Mouse (Mus musculus): ENCODE data around the gene Ralgds. TPM values are rescaled to one million over a fixed set of nuclear protein-coding genes. Genes with fewer than 3 reads are reported as not detected.
A peak's percentile ranks its signal among the peaks of the same experiment; 100 is the strongest.

Ralgds gene
- polyA plus RNA-seq, 1 experiment from 2014 or later, result 83.5 TPM

DNA sequence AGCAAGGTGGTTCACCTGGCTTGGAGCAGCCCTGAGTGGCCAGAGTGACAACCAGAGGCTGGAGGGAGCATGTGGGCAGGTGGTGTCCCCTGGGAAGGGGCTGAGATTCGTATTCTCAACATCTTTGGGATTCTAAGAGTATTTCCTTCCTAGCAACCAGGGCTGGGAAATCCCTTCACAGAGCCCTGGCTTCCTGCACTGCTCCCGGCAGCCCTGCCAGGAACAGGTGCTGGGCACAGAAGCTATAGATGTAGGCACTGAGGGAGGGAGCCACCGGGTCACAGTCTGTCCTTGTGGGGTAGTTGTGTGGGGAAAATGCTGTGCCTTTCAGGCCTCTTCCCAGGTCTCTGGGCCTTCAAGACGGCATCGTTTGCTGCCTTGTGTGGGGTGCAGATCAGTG, 7.7 kb downstream of the Ralgds start:
- Histone ChIP-seq H3K27ac (ENCODE audit: low read length) (no peak overlapping the region), H3K4me1 (replicated peaks; ENCODE audit: control insufficient read depth, insufficient read depth, low read length) (peaks cover 75% of the 10 kb centered on the region)

DNA sequence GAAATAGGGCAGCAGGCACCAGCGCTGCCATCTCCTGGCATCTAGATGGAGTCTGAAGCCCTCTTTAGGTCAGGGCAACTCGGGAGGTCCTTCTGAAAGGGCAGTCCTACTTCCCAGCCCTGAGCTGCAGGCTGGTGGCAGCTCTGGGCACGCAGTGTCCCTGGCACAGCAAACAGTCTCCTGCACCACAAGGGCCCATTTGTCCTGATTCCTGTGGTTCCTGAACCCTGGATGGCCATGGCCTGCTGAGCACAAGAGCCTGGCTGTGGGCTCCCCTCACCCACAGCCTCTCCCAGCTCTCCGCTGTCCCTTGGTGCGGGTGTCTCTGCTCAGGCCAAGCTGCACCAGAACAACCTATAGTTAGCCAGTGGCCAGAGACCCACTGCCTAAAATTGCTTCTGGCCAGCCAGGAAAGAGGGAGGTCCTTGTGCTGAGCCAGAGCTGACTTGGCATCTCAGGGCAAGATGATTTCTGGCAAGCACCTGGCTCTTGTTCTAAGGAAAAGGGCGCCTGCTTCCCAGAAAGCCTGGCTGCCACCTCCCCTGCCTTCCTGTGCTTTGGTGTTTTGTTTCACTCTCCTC, 8.7 kb downstream of the Ralgds start:
- H3K9ac ChIP-seq (replicated peaks; ENCODE audit: low read depth, low read length), result no peak overlapping the region
- no peak overlapping the region for H3K4me2 ChIP-seq (ENCODE audit: low read length)
- H3K27ac ChIP-seq (ENCODE audit: low read length), result no peak overlapping the region
- no peak overlapping the region for H3K4me3 ChIP-seq (replicated peaks; ENCODE audit: low read length)
- H3K9me3 ChIP-seq (ENCODE audit: control insufficient read depth, low read length), result no peaks in the 10 kb centered on the region
- no peaks in the 10 kb centered on the region for H3K36me3 ChIP-seq (ENCODE audit: control insufficient read depth, insufficient read depth)
- H3K27me3 ChIP-seq (replicated peaks; ENCODE audit: control insufficient read depth, insufficient read depth, low read length), result no peaks in the 10 kb centered on the region
- ATAC-seq, result no peak
- 70% methylated on average over 6 of the region's 6 CpGs for WGBS
- H3K4me1 ChIP-seq (replicated peaks; ENCODE audit: control insufficient read depth, insufficient read depth, low read length), result peaks cover 76% of the 10 kb centered on the region

More for the DNA sequence above, 7.7 kb downstream of the Ralgds start:
- H3K36me3 ChIP-seq (ENCODE audit: control insufficient read depth, insufficient read depth), result no peaks in the 10 kb centered on the region
- no peak overlapping the region for H3K9ac ChIP-seq (replicated peaks; ENCODE audit: low read depth, low read length)
- H3K9me3 ChIP-seq (ENCODE audit: control insufficient read depth, low read length), result no peaks in the 10 kb centered on the region
- no peak for ATAC-seq
- 59% methylated on average over 5 of the region's 5 CpGs for WGBS
- no peaks in the 10 kb centered on the region for H3K27me3 ChIP-seq (replicated peaks; ENCODE audit: control insufficient read depth, insufficient read depth, low read length)
- no peak overlapping the region for H3K4me3 ChIP-seq (replicated peaks; ENCODE audit: low read length)
- H3K4me2 ChIP-seq (ENCODE audit: low read length), result no peak overlapping the region

DNA sequence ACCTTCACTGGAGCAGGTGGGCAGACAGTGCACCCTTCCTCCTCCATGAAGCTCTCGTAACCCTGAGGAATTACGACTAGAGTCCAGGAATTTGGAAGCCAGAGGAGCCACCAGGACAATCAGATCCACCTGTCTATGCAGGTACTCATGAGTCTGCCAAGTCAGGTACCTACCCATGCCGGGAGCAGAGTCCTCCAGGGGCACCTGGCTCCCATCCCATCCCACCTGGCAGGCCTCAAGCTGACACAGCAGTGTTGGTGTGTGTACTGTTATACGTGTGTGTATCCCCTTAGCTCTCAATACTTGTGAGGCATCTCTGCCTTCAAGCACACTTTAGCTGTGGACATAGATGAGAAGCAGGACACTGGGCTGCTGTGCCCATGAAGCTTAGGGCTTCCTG, 9.2 kb downstream of the Ralgds start:
- H3K4me2 ChIP-seq (ENCODE audit: low read length), result no peak overlapping the region
- no peaks in the 10 kb centered on the region for H3K9me3 ChIP-seq (ENCODE audit: control insufficient read depth, low read length)
- no peak overlapping the region for H3K4me3 ChIP-seq (replicated peaks; ENCODE audit: low read length)
- no peak overlapping the region for H3K9ac ChIP-seq (replicated peaks; ENCODE audit: low read depth, low read length)
- peaks cover 73% of the 10 kb centered on the region for H3K4me1 ChIP-seq (replicated peaks; ENCODE audit: control insufficient read depth, insufficient read depth, low read length)
- no peak for ATAC-seq
- no peaks in the 10 kb centered on the region for H3K27me3 ChIP-seq (replicated peaks; ENCODE audit: control insufficient read depth, insufficient read depth, low read length)
- H3K27ac ChIP-seq (ENCODE audit: low read length), result no peak overlapping the region
- no peaks in the 10 kb centered on the region for H3K36me3 ChIP-seq (ENCODE audit: control insufficient read depth, insufficient read depth)
- WGBS, result 81% methylated on average over 4 of the region's 4 CpGs

DNA sequence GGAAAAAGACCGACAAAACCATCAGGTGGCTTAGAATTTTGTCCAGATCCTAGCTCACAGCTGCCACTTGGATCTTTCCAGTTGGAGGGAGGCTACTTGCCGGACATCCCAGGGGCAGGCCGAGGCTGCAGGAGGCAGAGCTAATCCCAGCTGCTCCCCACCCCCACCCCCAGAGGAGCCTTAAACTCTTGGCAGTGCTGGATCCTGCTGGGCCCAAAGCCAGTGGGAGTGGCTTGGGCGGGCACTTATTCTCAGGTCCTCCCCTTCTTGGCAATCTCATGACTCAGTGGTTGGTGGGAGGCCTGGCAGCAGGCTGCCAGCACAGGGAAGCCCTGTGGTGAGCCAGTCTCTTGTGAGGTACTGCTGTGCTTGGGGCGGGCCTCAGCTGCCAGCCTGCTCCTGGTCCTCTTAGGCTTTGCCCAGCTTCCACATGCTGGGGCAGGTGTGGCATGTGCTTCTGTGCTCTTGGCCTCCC, 10.8 kb downstream of the Ralgds start:
- Histone ChIP-seq H3K27ac (ENCODE audit: low read length) (peak overlapping the region; percentile 75), H3K9me3 (ENCODE audit: control insufficient read depth, low read length) (no peaks in the 10 kb centered on the region), H3K4me2 (ENCODE audit: low read length) (no peak overlapping the region), H3K27me3 (replicated peaks; ENCODE audit: control insufficient read depth, insufficient read depth, low read length) (no peaks in the 10 kb centered on the region), H3K4me3 (replicated peaks; ENCODE audit: low read length) (no peak overlapping the region), H3K36me3 (ENCODE audit: control insufficient read depth, insufficient read depth) (no peaks in the 10 kb centered on the region), H3K4me1 (replicated peaks; ENCODE audit: control insufficient read depth, insufficient read depth, low read length) (peaks cover 67% of the 10 kb centered on the region), H3K9ac (replicated peaks; ENCODE audit: low read depth, low read length) (no peak overlapping the region)
- 6% methylated on average over 5 of the region's 5 CpGs for WGBS
- peak; percentile 92 for ATAC-seq

DNA sequence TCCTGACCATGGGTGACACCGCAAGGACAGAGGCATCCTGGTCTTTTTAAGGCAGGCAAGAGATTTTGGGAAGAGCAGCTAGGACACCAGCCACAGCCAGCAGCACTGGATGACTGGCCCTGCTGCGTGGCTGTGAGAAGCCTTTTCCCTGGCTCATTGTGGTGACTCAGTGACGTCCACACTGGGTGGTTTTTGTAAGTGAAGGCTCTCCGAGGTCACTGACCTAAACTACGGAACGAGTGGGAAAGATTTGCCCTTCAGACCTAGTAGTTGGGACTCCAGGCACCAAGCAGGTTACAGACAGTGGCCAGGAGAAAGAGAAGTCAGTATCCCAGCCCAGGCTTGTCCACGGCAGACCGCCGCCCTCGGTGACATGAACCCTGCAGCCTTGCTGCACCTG, 11.5 kb downstream of the Ralgds start:
- Histone ChIP-seq H3K9ac (replicated peaks; ENCODE audit: low read depth, low read length) (no peak overlapping the region; the same call in 1 of the 2 replicates), H3K27me3 (replicated peaks; ENCODE audit: control insufficient read depth, insufficient read depth, low read length) (no peaks in the 10 kb centered on the region), H3K9me3 (ENCODE audit: control insufficient read depth, low read length) (no peaks in the 10 kb centered on the region), H3K4me1 (replicated peaks; ENCODE audit: control insufficient read depth, insufficient read depth, low read length) (peaks cover 65% of the 10 kb centered on the region), H3K27ac (ENCODE audit: low read length) (no peak overlapping the region), H3K4me3 (replicated peaks; ENCODE audit: low read length) (no peak overlapping the region), H3K36me3 (ENCODE audit: control insufficient read depth, insufficient read depth) (no peaks in the 10 kb centered on the region), H3K4me2 (ENCODE audit: low read length) (no peak overlapping the region)
- no peak for ATAC-seq
- 76% methylated on average over 10 of the region's 10 CpGs for WGBS

DNA sequence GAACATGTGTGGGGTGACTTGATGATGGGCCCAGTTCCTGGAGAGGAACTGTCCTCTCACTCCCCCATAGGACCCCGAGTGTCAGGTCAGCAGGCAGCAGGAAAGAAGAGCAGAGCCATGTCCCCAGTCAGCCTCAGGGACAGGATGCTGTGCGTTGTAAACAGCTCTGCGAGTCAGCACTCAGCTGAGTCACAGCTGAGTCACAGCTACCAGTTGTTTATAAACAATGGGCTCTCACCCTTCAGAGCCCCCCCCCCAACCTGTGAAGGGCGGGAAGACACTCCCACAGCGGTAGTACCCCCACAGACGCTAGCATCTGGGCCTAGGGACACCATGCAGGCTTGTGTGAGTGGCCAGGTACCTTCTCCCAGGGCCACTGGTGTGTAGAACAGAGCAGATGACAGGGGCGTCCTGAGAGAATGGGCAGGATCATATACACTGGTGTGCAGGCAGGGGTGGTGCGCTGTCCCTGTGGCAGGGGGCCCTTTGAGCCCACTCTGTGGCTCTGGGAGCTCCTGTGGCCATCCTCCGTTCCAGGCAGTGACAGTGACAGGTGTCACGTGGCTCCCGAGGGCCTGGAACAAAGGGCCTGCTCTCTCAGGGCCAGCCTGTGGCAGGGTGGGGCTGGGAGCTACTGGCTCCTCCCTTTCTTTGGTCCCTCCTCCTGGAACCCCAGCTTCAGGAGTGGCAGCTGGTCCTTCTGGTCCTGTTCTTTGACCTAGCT, 12.5 kb downstream of the Ralgds start:
- peak overlapping the region; percentile 13; the same call in 1 of the 2 replicates for H3K4me2 ChIP-seq (ENCODE audit: low read length)
- ATAC-seq, result peak; percentile 32
- H3K4me3 ChIP-seq (replicated peaks; ENCODE audit: low read length), result no peak overlapping the region
- 23% methylated on average over 11 of the region's 11 CpGs for WGBS
- peak overlapping the region; percentile 65 for H3K27ac ChIP-seq (ENCODE audit: low read length)
- H3K9me3 ChIP-seq (ENCODE audit: control insufficient read depth, low read length), result no peaks in the 10 kb centered on the region
- H3K36me3 ChIP-seq (ENCODE audit: control insufficient read depth, insufficient read depth), result no peaks in the 10 kb centered on the region
- H3K4me1 ChIP-seq (replicated peaks; ENCODE audit: control insufficient read depth, insufficient read depth, low read length), result peaks cover 62% of the 10 kb centered on the region
- no peaks in the 10 kb centered on the region for H3K27me3 ChIP-seq (replicated peaks; ENCODE audit: control insufficient read depth, insufficient read depth, low read length)
- H3K9ac ChIP-seq (replicated peaks; ENCODE audit: low read depth, low read length), result peak overlapping the region; percentile 32

DNA sequence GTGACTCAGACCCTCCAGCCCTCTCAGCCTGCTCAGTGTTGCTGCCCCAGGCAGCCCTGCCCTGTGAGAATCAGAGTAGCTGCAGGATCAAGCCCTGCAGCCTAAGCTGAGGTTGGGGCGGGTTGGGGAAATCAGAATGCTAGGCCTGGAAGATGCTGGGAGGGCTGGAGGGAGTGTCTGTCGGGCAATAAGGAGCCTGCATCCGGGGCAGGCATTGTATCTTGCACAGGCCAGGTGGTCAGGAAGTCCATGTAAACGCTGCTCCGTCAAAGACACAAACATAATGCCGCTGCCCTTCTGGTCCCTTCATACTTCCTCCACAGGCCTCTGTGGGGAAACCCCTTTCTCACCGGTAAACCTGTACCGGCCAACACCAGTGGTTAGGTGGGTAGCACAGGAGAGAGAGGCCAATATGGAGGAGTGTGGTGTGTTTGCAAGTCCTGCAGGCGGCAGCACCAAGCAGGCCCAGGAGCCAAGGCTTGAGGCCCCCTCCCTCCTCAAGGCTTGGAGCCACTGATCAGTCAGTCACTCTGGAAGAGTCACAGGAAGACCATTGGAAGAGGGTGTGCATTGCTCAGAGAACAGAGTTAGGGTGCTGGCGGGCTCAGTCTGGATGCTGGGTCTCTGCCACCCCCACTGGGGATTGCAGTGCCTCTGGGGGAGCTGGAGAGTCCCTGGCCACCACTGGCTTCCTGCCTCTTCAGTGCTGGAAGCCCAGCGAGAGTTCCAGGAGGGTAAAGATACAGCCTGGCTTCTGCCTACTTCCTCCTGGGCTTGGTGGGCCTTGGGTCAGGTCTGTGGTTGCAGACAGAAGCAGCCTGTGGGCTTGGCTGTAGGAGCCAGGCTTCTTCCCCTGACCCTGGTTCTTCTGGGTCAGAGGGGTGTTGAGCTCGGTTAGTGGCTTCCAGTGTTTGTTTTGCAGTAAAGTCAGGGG, 13.3 kb downstream of the Ralgds start:
- Histone ChIP-seq H3K4me3 (replicated peaks; ENCODE audit: low read length) (no peak overlapping the region), H3K27me3 (replicated peaks; ENCODE audit: control insufficient read depth, insufficient read depth, low read length) (no peaks in the 10 kb centered on the region), H3K4me1 (replicated peaks; ENCODE audit: control insufficient read depth, insufficient read depth, low read length) (peaks cover 58% of the 10 kb centered on the region), H3K27ac (ENCODE audit: low read length) (peak overlapping the region; percentile 65), H3K36me3 (ENCODE audit: control insufficient read depth, insufficient read depth) (no peaks in the 10 kb centered on the region), H3K9ac (replicated peaks; ENCODE audit: low read depth, low read length) (peak overlapping the region; percentile 32), H3K9me3 (ENCODE audit: control insufficient read depth, low read length) (no peaks in the 10 kb centered on the region), H3K4me2 (ENCODE audit: low read length) (peak overlapping the region; percentile 13; the same call in 1 of the 2 replicates)
- ATAC-seq, result no peak
- 40% methylated on average over 12 of the region's 12 CpGs for WGBS

DNA sequence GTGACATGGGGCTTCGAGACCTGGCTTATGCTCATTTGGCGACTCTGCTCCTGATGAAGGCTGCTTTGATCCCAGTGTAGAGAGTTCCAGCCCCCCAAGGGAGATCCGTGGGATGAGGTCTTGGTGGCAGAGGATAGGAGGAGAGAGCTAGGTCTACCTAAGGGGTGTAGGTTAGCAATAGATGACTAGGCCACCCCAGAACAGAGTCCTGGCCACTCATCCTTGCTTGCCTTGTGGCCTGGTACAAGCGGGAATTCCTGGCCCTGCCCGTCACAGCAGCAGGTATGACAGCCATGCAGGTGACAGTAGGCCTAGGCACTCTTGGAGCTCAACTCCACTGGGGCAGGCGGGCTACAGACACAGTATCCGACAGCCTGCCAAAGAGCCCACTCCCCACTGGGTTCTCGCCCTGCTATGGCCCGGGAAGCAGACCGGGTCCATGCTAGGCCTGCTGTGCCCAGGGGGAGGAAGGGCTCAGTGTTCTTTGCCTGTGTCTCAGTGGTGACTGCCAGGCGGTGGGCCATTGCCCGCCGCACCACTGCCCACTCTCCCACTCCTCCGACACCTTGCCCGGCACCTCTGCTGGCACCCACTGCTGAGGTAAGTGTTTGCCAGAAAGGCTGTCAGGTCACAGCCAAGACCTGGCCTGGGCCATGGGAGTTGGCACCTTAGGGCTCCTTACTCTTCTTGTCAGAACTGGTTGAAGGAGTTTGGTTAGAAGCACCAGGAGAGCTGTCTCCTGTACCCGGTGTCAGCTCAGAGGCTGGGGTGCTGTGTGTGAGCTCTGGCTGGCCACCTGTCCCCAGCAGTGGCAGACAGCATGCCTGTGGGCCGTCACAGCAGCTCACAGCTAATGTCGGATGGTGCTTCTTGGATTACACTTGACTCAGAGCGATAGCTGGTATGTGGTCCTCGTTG, 14.8 kb downstream of the Ralgds start:
- no peak for ATAC-seq
- Histone ChIP-seq H3K27me3 (replicated peaks; ENCODE audit: control insufficient read depth, insufficient read depth, low read length) (no peaks in the 10 kb centered on the region), H3K9ac (replicated peaks; ENCODE audit: low read depth, low read length) (no peak overlapping the region), H3K4me2 (ENCODE audit: low read length) (no peak overlapping the region), H3K9me3 (ENCODE audit: control insufficient read depth, low read length) (no peaks in the 10 kb centered on the region), H3K27ac (ENCODE audit: low read length) (no peak overlapping the region), H3K4me3 (replicated peaks; ENCODE audit: low read length) (no peak overlapping the region), H3K4me1 (replicated peaks; ENCODE audit: control insufficient read depth, insufficient read depth, low read length) (peaks cover 55% of the 10 kb centered on the region), H3K36me3 (ENCODE audit: control insufficient read depth, insufficient read depth) (no peaks in the 10 kb centered on the region)
- 88% methylated on average over 20 of the region's 20 CpGs for WGBS

All from forebrain, embryonic 16.5 days (tissue).